Mouse (Mus musculus) lung, postnatal 0 days (tissue): ENCODE results near the gene Gm49711. TPM values are rescaled to one million over a fixed set of nuclear protein-coding genes. Genes with fewer than 3 reads are reported as not detected.

Experiments used
- ATAC-seq: fragments of 200-750 bp; cut with Nextera tagmentation; 2 replicates; pipeline ENCODE4 v1.8.0; 2017; ENCODE audit warnings: moderate library complexity
- DNase-seq: peaks from one replicate; pipeline ENCODE4 v3.0.0-alpha.2; 2016; ENCODE audit warnings: low spot score
- H3K27ac ChIP-seq: fragments of 300-500 bp; sonication (generic); 2 replicates; pipeline ENCODE4 v1.5.1; 2014; ENCODE audit warnings: antibody characterized with exemption, mild to moderate bottlenecking, low read length, mixed read lengths
- H3K27me3 ChIP-seq: fragments of 300-500 bp; sonication (generic); replicated peaks from 2 replicates; pipeline ENCODE4 v1.6.1; 2014; ENCODE audit warnings: low read length, mixed read lengths; ENCODE audit not compliant: insufficient read depth
- H3K36me3 ChIP-seq: fragments of 300-500 bp; sonication (generic); 2 replicates; pipeline ENCODE4 v1.6.1; 2014; ENCODE audit warnings: low read length, mixed read lengths; ENCODE audit not compliant: insufficient read depth
- H3K4me1 ChIP-seq: fragments of 300-500 bp; sonication (generic); 2 replicates; pipeline ENCODE4 v1.6.1; 2014; ENCODE audit warnings: antibody characterized with exemption, low read depth, low read length, mixed read lengths; ENCODE audit not compliant: insufficient read depth
- H3K4me2 ChIP-seq: fragments of 300-500 bp; sonication (generic); replicated peaks from 2 replicates; pipeline ENCODE4 v1.6.1; 2014; ENCODE audit warnings: low read depth, mild to moderate bottlenecking, low read length, moderate library complexity, mixed read lengths
- H3K4me3 ChIP-seq: fragments of 300-500 bp; sonication (generic); 2 replicates; pipeline ENCODE4 v1.5.1; 2014; ENCODE audit warnings: low read depth, low read length
- H3K9ac ChIP-seq: fragments of 300-500 bp; sonication (generic); replicated peaks from 2 replicates; pipeline ENCODE4 v1.6.1; 2014; ENCODE audit warnings: low read depth, mild to moderate bottlenecking
- H3K9me3 ChIP-seq: fragments of 300-500 bp; sonication (generic); 2 replicates; pipeline ENCODE4 v1.6.1; 2016; ENCODE audit warnings: low read length, mixed read lengths
- CTCF ChIP-seq: IDR thresholded peaks from 2 replicates; pipeline ENCODE4 v1.5.1; 2016; ENCODE audit warnings: antibody characterized with exemption, mild to moderate bottlenecking
- EP300 ChIP-seq: IDR thresholded peaks from 2 replicates; pipeline ENCODE4 v1.6.1; 2016; ENCODE audit warnings: antibody characterized with exemption, mild to moderate bottlenecking, control low read depth
- WGBS: fragments of 180-500 bp; shearing (Covaris S2); extraction: QIAGEN DNeasy Blood & Tissue Kit; methylation state at CpG from one replicate; pipeline ENCODE4 v1.1.7; 2014; 5-methylcytosine and 5-hydroxymethylcytosine counted together
- polyA plus RNA-seq: library from polyadenylated mRNA; unstranded; fragments of >200 nt; fragmentation: Nextera tagmentation; extraction: Ambion mirVana; gene quantifications from 2 replicates; pipeline ENCODE4 v1.2.1, GENCODE M21; 2015

Gene Gm49711
- polyA plus RNA-seq, 1 experiment from 2014 or later, result 0.11 TPM

- no peaks in the 10 kb centered on the region for H3K4me1 ChIP-seq
- H3K4me3 ChIP-seq, result no peak overlapping the region
- H3K9ac ChIP-seq, result no peak overlapping the region
- DNase-seq (no peak), ATAC-seq (no peak)
- WGBS, result 82% methylated on average over 1 of the region's 1 CpGs
- TF ChIP-seq CTCF (no peak), EP300 (no peak)
- no peak overlapping the region for H3K27ac ChIP-seq
- no peaks in the 10 kb centered on the region for H3K9me3 ChIP-seq
- no peaks in the 10 kb centered on the region for H3K36me3 ChIP-seq
- H3K4me2 ChIP-seq, result no peak overlapping the region
- H3K27me3 ChIP-seq, result no peaks in the 10 kb centered on the region
These were observed 117.9 kb downstream of the Gm49711 start for GRCm38 (mm10) chr16:92176052-92176451.

DNA sequence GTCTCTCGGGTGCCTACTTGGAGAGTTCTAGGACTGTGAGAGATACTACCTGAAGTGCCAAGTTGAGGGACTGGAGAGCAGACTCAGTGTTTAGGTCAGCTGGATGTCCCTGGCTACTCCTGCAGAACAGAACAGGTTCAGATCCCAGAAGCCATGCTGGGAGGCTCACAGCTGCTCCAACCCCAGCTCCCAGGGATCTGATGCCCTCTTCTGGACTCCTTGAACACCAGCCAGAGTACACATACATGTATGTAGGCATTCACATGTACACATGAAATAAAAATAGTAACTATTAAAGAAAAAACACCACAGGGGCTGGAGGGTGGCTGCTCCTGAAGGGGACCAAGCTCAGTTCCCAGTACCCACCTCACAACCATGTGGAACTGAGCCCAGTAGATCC is 119.6 kb downstream of the Gm49711 start:
- Histone ChIP-seq H3K9me3 (no peaks in the 10 kb centered on the region), H3K9ac (no peak overlapping the region), H3K4me2 (no peak overlapping the region), H3K27me3 (no peaks in the 10 kb centered on the region), H3K4me1 (no peaks in the 10 kb centered on the region), H3K36me3 (no peaks in the 10 kb centered on the region), H3K4me3 (no peak overlapping the region), H3K27ac (no peak overlapping the region)
- 75% methylated on average over 1 of the region's 1 CpGs for WGBS
- TF ChIP-seq CTCF, result peak; percentile 49
- no peak for TF ChIP-seq EP300
- ATAC-seq, result no peak
- DNase-seq, result peak; percentile 8

- DNase-seq (no peak), ATAC-seq (no peak)
- no peaks in the 10 kb centered on the region for H3K4me1 ChIP-seq
- TF ChIP-seq CTCF (no peak), EP300 (no peak)
- H3K9me3 ChIP-seq, result no peaks in the 10 kb centered on the region
- no peaks in the 10 kb centered on the region for H3K36me3 ChIP-seq
- no peak overlapping the region for H3K4me2 ChIP-seq
- no peak overlapping the region for H3K27ac ChIP-seq
- no peak overlapping the region for H3K4me3 ChIP-seq
- H3K9ac ChIP-seq, result no peak overlapping the region
- H3K27me3 ChIP-seq, result no peaks in the 10 kb centered on the region
- WGBS, result 65% methylated on average over 8 of the region's 8 CpGs
These were observed 121.2 kb downstream of the Gm49711 start for GRCm38 (mm10) chr16:92179306-92179705.

DNA sequence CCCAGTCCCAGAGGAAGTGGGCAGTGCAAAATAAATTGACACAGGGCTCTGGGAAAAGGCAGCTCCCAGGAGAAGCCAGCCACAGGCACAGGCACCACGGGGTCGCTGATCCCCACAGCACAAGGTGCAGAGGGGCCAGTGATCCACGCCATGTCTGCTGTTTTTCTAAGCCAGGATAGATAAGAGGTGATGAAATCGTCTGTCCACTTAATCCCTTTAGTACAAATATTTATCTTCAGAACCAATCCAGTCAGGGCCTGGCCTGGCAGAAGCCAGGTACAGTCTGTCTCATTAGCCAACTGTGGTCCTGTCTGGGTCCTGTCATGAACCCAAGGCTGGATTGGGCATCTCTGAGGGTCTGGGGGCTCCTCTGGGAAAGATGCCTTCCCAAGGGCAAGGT is 125.4 kb downstream of the Gm49711 start:
- no peaks in the 10 kb centered on the region for H3K27me3 ChIP-seq
- H3K9me3 ChIP-seq, result no peaks in the 10 kb centered on the region
- no peak overlapping the region for H3K4me2 ChIP-seq
- H3K36me3 ChIP-seq, result no peaks in the 10 kb centered on the region
- no peaks in the 10 kb centered on the region for H3K4me1 ChIP-seq
- no peak for ATAC-seq
- H3K27ac ChIP-seq, result no peak overlapping the region
- no peak overlapping the region for H3K9ac ChIP-seq
- DNase-seq, result no peak
- 30% methylated on average over 4 of the region's 4 CpGs for WGBS
- TF ChIP-seq EP300 (no peak), CTCF (no peak)
- H3K4me3 ChIP-seq, result no peak overlapping the region

- no peaks in the 10 kb centered on the region for H3K27me3 ChIP-seq
- no peak overlapping the region for H3K4me2 ChIP-seq
- no peak for TF ChIP-seq CTCF
- TF ChIP-seq EP300, result no peak
- H3K4me3 ChIP-seq, result no peak overlapping the region
- H3K9me3 ChIP-seq, result 0 out of 2 replicates have a peak, but pooled peaks cover 4% of the 10 kb centered on the region
- H3K9ac ChIP-seq, result no peak overlapping the region
- no peaks in the 10 kb centered on the region for H3K36me3 ChIP-seq
- no peak for ATAC-seq
- H3K4me1 ChIP-seq, result no peaks in the 10 kb centered on the region
- no peak for DNase-seq
- no peak overlapping the region for H3K27ac ChIP-seq
These were observed 132.5 kb downstream of the Gm49711 start for GRCm38 (mm10) chr16:92190603-92191002.

GRCm38 (mm10) chr16:92195094-92195493 is 137.0 kb downstream of the Gm49711 start:
- H3K4me3 ChIP-seq, result no peak overlapping the region
- ATAC-seq, result no peak
- H3K9me3 ChIP-seq, result 0 out of 2 replicates have a peak, but pooled peaks cover 4% of the 10 kb centered on the region
- WGBS, result 60% methylated on average over 6 of the region's 6 CpGs
- H3K36me3 ChIP-seq, result no peaks in the 10 kb centered on the region
- DNase-seq, result no peak
- no peak overlapping the region for H3K9ac ChIP-seq
- TF ChIP-seq EP300 (no peak), CTCF (no peak)
- no peak overlapping the region for H3K27ac ChIP-seq
- H3K4me2 ChIP-seq, result no peak overlapping the region
- no peaks in the 10 kb centered on the region for H3K4me1 ChIP-seq
- no peaks in the 10 kb centered on the region for H3K27me3 ChIP-seq

- TF ChIP-seq EP300 (no peak), CTCF (no peak)
- no peaks in the 10 kb centered on the region for H3K36me3 ChIP-seq
- WGBS, result 71% methylated on average over 8 of the region's 8 CpGs
- H3K9ac ChIP-seq, result no peak overlapping the region
- DNase-seq (peak; percentile 27), ATAC-seq (no peak; the same call in 1 of the 2 replicates)
- no peak overlapping the region for H3K4me3 ChIP-seq
- 0 out of 2 replicates have a peak, but pooled peaks cover 4% of the 10 kb centered on the region for H3K9me3 ChIP-seq
- H3K4me2 ChIP-seq, result no peak overlapping the region
- H3K27me3 ChIP-seq, result no peaks in the 10 kb centered on the region
- no peaks in the 10 kb centered on the region for H3K4me1 ChIP-seq
- no peak overlapping the region for H3K27ac ChIP-seq
These were observed 138.7 kb downstream of the Gm49711 start for GRCm38 (mm10) chr16:92196741-92197331.
